Mouse (Mus musculus) CH12.LX (cell line): ENCODE results near the gene Dazap1.

Experiments used
- CHD2 ChIP-seq: IDR thresholded peaks from 2 replicates; pipeline ENCODE4 v1.6.1; 2011; ENCODE audit warnings: low read length, improper control_type of control experiment
- CTCF ChIP-seq, 2 experiments: IDR thresholded peaks in 1 of 2; conservative IDR thresholded peaks in 1 of 2; 2 replicates each; pipeline ENCODE4 v1.5.1; 2011 to 2012; ENCODE audit warnings: low read depth in 2 of 2, low read length in 2 of 2, improper control_type of control experiment in 1 of 2, inconsistent platforms in 1 of 2, mild to moderate bottlenecking in 1 of 2, moderate library complexity in 1 of 2

DNA sequence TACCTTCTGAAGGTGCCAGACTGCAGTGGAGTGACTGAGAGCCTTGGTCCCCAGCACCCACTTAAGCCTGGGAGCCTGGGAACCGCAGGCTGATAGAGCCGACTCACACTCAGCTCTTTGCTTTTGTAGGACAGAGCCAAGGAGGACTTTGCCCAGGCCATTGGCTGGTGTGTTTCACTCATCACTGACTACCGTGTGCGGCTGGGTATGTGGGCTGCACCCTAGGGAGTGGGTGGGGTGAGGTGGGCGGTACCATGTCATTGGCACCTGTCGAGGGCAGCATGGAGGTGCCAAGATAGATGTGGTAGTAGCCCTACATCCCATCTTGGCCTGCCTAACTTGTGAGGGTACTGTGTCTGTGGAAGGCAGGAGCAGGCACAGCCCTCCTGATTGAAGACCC, 21.5 kb upstream of the Dazap1 start:
- TF ChIP-seq CTCF (conservative IDR thresholded peaks at IDR 0.05 in 1 of 2, IDR thresholded peaks at IDR 0.05 in 1 of 2; ENCODE audit: low read depth in 2 of 2, low read length in 2 of 2) (no peak), CHD2 (no peak)
